Mouse (Mus musculus) hindbrain, postnatal 0 days (tissue): ENCODE data around the gene Tanc1. TPM values are rescaled to one million over a fixed set of nuclear protein-coding genes. Genes with fewer than 3 reads are reported as not detected.

Experiments used
- ATAC-seq: fragments of 200-750 bp; cut with Nextera tagmentation; 2 replicates; pipeline ENCODE4 v1.8.0; 2017; ENCODE audit warnings: mild to moderate bottlenecking, moderate TSS enrichment, moderate library complexity
- DNase-seq: peaks from one replicate; pipeline ENCODE4 v3.0.0-alpha.2; 2015; ENCODE audit warnings: low spot score
- H3K27ac ChIP-seq: fragments of 300-500 bp; sonication (generic); 2 replicates; pipeline ENCODE4 v1.5.1; 2014; ENCODE audit warnings: mild to moderate bottlenecking
- H3K27me3 ChIP-seq: fragments of 300-500 bp; sonication (generic); 2 replicates; pipeline ENCODE4 v1.6.1; 2014; ENCODE audit warnings: low read length, mixed read lengths; ENCODE audit not compliant: insufficient read depth
- H3K36me3 ChIP-seq: fragments of 300-500 bp; sonication (generic); 2 replicates; pipeline ENCODE4 v1.6.1; 2014; ENCODE audit warnings: low read length, mixed read lengths; ENCODE audit not compliant: insufficient read depth
- H3K4me1 ChIP-seq: fragments of 300-500 bp; sonication (generic); 2 replicates; pipeline ENCODE4 v1.6.1; 2014; ENCODE audit warnings: antibody characterized with exemption, low read length, mixed read lengths; ENCODE audit not compliant: insufficient read depth
- H3K4me2 ChIP-seq: fragments of 300-500 bp; sonication (generic); 2 replicates; pipeline ENCODE4 v1.6.1; 2014; ENCODE audit warnings: low read depth, mild to moderate bottlenecking, low read length, moderate library complexity, mixed read lengths
- H3K4me3 ChIP-seq: fragments of 300-500 bp; sonication (generic); 2 replicates; pipeline ENCODE4 v1.5.1; 2014; ENCODE audit warnings: low read length
- H3K9ac ChIP-seq: fragments of 300-500 bp; sonication (generic); replicated peaks from 2 replicates; pipeline ENCODE4 v1.6.1; 2014; ENCODE audit warnings: mild to moderate bottlenecking, low read length, moderate library complexity, mixed read lengths
- H3K9me3 ChIP-seq: fragments of 300-500 bp; sonication (generic); 2 replicates; pipeline ENCODE4 v1.6.1; 2016; ENCODE audit warnings: low read length, mixed read lengths
- CTCF ChIP-seq: IDR thresholded peaks from 2 replicates; pipeline ENCODE4 v1.5.1; 2016; ENCODE audit warnings: antibody characterized with exemption, control low read depth, low read depth
- WGBS: fragments of 180-500 bp; shearing (Covaris S2); extraction: QIAGEN DNeasy Blood & Tissue Kit; methylation state at CpG from one replicate; pipeline ENCODE4 v1.1.7; 2014; 5-methylcytosine and 5-hydroxymethylcytosine counted together
- polyA plus RNA-seq: library from polyadenylated mRNA; unstranded; fragments of >200 nt; fragmentation: Nextera tagmentation; extraction: Ambion mirVana; gene quantifications from 2 replicates; pipeline ENCODE4 v1.2.1, GENCODE M21; 2015
- total RNA-seq: library from RNA; depleted of rRNA; stranded (reverse); fragments of >200 nt; gene quantifications from 2 replicates; pipeline ENCODE4 v1.2.3, GENCODE M21; 2014

Tanc1 gene
- total and polyA plus RNA-seq, 2 experiments from 2014 or later, result 4.2 to 12.1 TPM

DNA sequence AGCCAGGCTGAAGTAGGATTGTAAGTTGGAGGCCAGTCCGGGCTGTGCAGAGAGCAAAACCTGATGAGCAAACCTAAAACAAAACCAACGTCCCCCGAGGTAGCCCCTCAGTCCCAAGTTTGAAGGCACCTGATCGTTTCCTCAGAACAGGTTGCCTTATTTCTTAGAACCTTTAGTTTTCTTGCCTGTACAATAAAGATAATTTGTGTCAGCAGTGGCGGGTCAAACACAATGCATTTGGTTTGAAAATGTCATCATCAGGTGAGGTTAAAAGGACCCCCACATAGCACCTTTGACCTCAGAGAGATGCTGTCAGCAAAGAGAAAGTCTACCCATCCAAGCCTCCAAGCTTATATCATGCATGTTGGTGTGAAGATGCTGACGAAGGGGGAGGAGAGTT, 98.9 kb downstream of the Tanc1 start:
- Histone ChIP-seq H3K36me3 (no peaks in the 10 kb centered on the region), H3K9ac (no peak overlapping the region), H3K4me3 (no peak overlapping the region), H3K27ac (no peak overlapping the region), H3K4me1 (no peaks in the 10 kb centered on the region), H3K9me3 (no peaks in the 10 kb centered on the region), H3K4me2 (no peak overlapping the region), H3K27me3 (no peaks in the 10 kb centered on the region)
- TF ChIP-seq CTCF, result no peak
- WGBS, result 93% methylated on average over 6 of the region's 6 CpGs
- DNase-seq (no peak), ATAC-seq (no peak)

DNA sequence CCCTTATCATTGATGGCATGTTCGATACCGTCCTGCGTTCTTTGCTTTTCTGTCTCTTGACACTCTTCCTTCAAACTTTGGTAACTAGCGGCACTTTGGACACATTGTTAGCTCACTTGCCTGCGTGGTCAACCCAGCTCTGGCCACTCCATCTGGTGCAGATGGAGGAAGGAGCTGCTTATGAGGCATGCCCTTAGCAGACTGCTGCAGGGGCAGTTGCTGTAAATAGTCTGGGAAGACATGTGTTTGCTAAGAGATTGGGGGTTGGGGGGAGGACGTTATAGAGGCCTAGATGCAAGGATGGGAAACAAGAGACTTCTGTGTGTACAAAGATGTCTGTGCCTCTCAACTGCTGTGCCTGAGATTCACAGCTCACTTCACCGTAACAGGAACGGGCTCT, 100.2 kb downstream of the Tanc1 start:
- no peak overlapping the region for H3K4me3 ChIP-seq
- no peak for ATAC-seq

DNA sequence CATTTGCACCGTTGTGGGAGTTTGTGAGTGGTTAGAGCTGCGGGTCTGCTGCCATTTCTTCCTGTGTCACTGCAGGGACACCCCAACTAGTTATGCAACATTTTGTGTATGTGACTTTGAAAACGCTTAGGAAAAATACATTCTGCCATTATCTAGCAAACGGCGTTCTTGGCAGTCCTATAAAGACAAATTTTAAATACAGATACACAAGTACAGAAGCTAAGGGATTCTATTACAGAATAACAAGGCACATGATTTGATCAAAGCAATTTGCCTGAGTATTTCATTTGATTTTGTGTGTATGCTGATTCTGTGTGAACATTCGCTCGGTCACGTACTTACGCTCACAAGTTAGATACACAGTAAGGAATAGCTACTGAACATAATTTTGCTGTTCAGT, 100.6 kb downstream of the Tanc1 start:
- ATAC-seq (no peak), DNase-seq (no peak)
- Histone ChIP-seq H3K4me1 (no peaks in the 10 kb centered on the region), H3K4me2 (no peak overlapping the region), H3K4me3 (no peak overlapping the region), H3K27me3 (no peaks in the 10 kb centered on the region), H3K9ac (no peak overlapping the region), H3K36me3 (no peaks in the 10 kb centered on the region), H3K27ac (no peak overlapping the region), H3K9me3 (no peaks in the 10 kb centered on the region)
- WGBS, result 86% methylated on average over 9 of the region's 9 CpGs
- TF ChIP-seq CTCF, result no peak

More for the DNA sequence above, 100.2 kb downstream of the Tanc1 start:
- no peaks in the 10 kb centered on the region for H3K9me3 ChIP-seq
- no peak for DNase-seq
- no peak overlapping the region for H3K27ac ChIP-seq
- TF ChIP-seq CTCF, result no peak
- H3K4me1 ChIP-seq, result no peaks in the 10 kb centered on the region
- no peaks in the 10 kb centered on the region for H3K36me3 ChIP-seq
- 86% methylated on average over 8 of the region's 8 CpGs for WGBS
- no peaks in the 10 kb centered on the region for H3K27me3 ChIP-seq
- no peak overlapping the region for H3K9ac ChIP-seq
- no peak overlapping the region for H3K4me2 ChIP-seq

DNA sequence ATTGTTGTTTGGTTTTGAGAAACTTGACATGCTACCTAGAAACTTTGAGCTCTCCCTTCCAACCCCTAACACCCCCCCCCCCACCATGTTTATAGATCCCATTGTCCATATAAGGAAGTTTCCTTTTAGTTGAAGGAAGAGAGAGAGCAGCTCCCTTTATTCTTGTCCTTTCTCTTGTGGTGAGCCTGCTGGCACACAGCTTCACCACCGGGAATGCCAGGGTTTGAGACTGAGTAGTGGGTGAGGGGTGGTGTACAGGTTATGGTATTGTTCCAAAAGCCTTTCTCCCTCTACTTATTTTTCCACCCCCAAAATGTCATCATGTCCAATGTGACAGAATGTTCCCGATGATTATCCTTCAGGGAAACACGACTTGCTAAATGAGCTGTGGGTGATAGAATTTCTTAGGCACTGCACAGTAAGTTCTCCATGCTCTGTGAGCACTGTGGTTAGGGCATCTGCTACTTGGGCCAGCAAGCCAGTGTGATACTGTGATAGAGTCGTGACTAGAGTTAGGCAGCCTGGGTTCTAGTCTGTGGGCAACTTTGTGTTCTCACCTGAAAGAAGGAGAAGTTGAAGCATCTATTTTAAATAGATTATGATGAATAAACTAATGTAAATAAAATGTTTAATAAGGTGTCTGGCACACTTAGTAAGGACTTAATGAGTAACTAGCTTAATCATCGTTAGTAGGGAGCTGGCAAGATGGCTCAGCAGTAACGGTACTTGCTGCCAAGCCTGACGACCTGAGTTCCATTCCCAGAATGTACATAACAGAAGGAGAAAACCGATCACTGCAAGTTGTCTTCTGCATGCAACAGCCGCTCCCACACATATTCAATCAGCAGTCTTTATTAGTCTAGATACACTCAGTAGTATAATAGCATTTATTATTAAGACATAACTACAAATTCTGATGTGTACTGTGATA, 102.0 kb downstream of the Tanc1 start:
- DNase-seq, result no peak
- H3K4me2 ChIP-seq, result no peak overlapping the region
- H3K4me3 ChIP-seq, result no peak overlapping the region
- H3K36me3 ChIP-seq, result no peaks in the 10 kb centered on the region
- H3K27me3 ChIP-seq, result no peaks in the 10 kb centered on the region
- no peak overlapping the region for H3K27ac ChIP-seq
- no peak for TF ChIP-seq CTCF
- no peaks in the 10 kb centered on the region for H3K4me1 ChIP-seq
- WGBS, result 62% methylated on average over 9 of the region's 9 CpGs
- H3K9ac ChIP-seq, result no peak overlapping the region
- H3K9me3 ChIP-seq, result no peaks in the 10 kb centered on the region
- no peak for ATAC-seq

DNA sequence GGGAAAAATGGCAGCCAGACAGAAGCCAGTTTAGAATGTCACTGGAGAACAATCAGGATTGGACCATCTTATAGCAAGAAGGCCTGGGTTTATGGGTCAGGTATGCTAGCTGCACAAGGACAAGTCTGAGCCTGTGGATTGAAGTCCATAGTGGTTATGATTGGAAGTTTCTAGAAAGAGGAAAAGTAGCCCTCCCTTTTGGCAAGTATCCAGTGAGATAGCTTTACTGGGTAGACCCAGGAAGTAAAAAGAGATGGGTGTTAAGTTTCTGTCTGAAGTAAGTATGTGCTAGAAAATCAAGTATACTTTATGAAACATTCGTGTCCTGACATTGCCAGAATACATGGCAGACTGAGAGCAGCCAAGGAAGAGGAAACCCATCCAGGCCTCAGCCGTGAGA, 103.2 kb downstream of the Tanc1 start:
- Histone ChIP-seq H3K4me1 (no peaks in the 10 kb centered on the region), H3K27me3 (no peaks in the 10 kb centered on the region), H3K4me2 (no peak overlapping the region), H3K9me3 (no peaks in the 10 kb centered on the region), H3K36me3 (no peaks in the 10 kb centered on the region), H3K4me3 (no peak overlapping the region), H3K27ac (no peak overlapping the region), H3K9ac (no peak overlapping the region)
- no peak for ATAC-seq
- no peak for TF ChIP-seq CTCF
- WGBS, result 95% methylated on average over 2 of the region's 2 CpGs
- no peak for DNase-seq

DNA sequence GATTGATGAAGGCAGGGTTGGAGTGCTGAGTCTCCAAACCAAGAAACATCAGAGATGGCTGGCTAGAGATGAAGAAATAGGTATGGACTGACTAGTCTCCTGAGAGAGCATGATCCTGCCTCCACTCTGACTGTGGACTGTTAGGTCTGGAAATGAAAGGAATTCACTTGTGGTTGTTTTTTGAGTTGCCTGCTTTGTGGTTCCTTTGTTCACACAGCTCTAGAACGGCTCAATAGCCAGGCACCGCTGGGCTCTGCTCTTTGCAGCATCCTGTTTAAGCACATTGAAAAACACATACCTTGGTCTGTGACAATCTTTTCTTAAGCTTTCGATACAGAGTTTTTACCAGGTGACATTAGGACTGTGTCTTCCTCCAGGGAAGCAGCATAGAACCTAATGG, 104.6 kb downstream of the Tanc1 start:
- no peak overlapping the region for H3K27ac ChIP-seq
- H3K9ac ChIP-seq, result no peak overlapping the region
- H3K9me3 ChIP-seq, result no peaks in the 10 kb centered on the region
- no peaks in the 10 kb centered on the region for H3K4me1 ChIP-seq
- no peaks in the 10 kb centered on the region for H3K36me3 ChIP-seq
- 61% methylated on average over 3 of the region's 3 CpGs for whole genome bisulfite sequencing
- H3K4me3 ChIP-seq, result no peak overlapping the region
- no peak for TF ChIP-seq CTCF
- no peak overlapping the region for H3K4me2 ChIP-seq
- no peak for ATAC-seq
- H3K27me3 ChIP-seq, result no peaks in the 10 kb centered on the region
- no peak for DNase-seq

DNA sequence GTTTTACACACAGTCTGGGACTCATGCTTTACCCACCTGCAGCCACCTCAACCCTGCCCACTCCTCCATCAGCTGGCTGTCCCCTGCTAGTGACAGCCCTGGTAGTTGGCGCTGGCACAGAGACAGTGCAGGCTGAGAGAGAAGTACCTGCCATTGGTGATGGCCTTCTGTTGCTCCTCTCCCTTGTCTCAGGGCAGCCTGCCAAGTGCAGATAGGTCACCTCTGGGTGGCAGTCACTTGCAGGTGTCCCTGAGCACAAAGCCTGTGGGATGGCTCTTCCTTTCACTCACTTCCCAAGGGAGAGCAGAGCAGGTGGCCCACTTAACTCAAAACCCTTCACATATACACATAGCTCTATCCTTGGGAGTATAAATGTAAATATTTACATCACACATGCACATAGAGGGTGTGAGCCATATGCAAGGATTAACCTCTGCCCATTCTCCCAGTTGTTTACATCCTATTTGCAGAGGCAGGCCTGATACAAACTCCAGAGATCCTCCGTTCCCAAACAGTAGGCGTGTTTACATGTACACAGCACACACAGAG, 106.0 kb downstream of the Tanc1 start:
- ATAC-seq (0 out of 2 replicates have a peak, but pooled peaks have one; percentile 33), DNase-seq (no peak)
- H3K9me3 ChIP-seq, result no peaks in the 10 kb centered on the region
- no peak for TF ChIP-seq CTCF
- H3K36me3 ChIP-seq, result no peaks in the 10 kb centered on the region
- H3K4me3 ChIP-seq, result no peak overlapping the region
- H3K27ac ChIP-seq, result no peak overlapping the region
- no peak overlapping the region for H3K4me2 ChIP-seq
- 87% methylated on average over 3 of the region's 3 CpGs for whole genome bisulfite sequencing
- H3K27me3 ChIP-seq, result no peaks in the 10 kb centered on the region
- no peak overlapping the region for H3K9ac ChIP-seq
- no peaks in the 10 kb centered on the region for H3K4me1 ChIP-seq
